Mouse (Mus musculus) adipocyte (in vitro differentiated cells): Measurements from ENCODE around the gene Oprd1.

Experiments used
- DNase-seq: peaks from one replicate; pipeline ENCODE4 v3.0.0-alpha.2; 2016; ENCODE audit warnings: low spot score

Oprd1 gene

DNA sequence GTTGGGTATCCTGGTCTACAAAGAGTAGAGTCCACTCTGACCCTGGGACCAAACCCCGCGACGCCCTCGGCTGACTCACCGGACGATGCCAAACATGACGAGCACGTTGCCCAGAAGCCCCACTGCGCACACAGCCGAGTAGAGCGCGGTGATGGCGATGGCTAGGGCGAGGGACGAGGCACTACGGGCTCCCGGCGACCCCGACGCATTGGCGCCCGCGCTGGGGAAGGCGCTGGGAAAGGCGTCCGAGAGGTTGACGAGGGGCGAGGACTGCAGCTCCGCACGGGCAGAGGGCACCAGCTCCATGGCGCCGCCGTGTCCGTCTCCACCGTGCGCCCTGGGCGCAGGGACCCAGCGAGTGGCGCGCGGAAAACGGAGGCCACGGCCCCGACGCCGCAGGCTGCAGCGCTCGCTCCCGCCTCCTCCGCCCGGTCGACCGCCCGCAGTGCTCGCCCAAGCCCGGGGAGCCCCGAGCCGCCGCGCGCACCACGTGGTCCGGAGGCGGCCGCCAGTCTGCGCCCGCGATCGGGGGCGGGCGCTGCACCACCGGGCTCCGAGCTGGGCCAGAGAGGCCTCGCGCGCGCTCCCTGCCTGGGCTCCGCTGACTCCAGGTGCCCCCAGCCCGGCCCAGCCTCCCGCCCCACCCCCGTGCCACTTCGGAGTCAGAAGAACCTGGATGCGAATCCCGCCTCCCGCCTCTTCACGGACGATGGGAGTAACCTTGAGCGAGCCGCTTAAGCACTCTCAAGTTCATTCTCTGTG is at the start of gene Oprd1:
Gene Oprd1, minus strand, starts transcription at position 407 of the 762 bp plus-strand sequence.
- no peak for DNase-seq

DNA sequence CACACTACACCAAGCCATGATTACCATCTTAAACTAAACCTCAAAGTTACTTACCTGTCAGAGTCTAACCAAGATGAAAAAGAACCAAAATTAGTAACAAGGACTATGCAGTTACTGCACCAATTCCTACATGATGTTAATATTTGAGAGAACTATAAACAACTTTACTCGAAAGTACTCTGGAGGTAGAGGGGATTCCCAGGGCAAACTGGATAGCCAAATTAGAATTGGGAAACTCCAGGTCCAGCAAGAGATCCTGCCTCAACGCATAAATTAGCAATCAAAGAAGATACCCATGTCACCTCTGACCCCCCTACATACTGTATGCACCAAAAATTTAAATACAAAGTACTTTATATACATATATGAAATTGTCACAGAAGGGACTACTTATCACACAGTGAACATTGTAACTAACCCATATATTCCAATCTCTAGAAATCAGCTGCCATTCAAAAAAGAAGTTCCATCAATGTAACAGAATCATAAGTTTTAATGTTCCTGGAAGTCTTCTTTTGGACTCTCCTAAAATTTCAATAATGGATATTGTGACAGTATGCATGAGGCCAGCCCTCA is 43.6 kb upstream of the Oprd1 start:
- DNase-seq, result no peak

DNA sequence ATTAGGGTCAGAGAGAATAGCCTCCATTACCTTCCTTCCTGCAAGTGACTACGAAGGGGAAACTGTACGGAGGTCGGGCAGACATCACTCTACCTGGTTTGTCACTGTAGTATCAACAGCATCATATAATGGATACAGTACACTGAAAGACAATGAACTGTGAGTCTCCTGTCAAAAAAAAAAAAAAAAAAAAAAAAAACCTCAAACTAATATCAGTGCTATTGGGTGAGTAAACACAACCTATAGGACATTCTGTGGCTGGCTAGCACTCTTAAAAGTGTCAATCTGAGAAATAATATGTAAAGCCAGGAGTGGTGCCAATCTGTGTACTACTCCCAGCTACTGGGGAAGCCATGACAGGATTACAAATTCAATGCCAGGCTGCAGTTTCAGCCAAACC is 38.9 kb upstream of the Oprd1 start:
- DNase-seq, result no peak

DNA sequence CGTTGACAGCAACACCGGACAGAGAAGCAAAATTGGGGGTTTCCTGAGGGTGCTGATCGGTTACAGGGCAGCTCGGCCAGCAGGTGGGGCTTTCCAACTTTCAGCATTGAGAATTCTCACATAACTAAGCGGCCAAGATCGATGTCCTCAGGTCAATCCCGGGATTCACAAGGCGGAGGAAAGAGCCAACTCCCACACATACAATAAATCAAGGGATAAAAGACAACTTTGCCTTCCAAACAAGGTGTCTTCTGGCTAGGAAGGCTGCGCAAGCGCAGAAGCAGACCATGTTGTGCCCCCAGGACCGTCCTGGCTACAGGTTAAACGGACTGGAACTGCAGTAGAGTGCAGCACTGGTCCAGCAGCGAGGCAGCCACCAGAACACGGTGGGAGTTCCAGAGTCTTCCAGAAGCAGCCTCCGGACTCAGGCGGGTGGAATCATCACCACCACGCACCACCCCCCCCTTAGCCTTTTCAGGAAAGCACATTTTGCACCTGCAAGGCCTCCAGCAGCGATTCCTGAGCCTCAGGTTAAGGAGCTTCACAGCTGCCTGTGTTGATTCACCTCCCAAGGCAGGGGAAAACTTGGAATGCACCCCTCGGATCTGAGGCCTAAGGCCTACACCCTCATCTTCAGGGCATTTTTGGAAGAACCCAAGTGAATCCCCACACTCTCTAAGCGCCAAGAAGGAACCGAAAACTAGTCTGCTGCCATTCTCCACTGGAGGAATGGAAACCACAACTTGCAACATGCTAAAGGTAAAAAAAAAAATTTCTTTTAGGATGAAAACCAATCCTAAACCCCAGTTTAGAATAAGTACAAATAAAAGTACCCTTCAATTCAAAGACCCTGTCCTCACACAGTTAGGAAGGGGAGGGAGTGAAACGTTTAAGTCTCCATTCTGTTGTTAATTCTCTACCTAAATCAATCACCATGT is 37.7 kb upstream of the Oprd1 start:
- DNase-seq, result no peak

DNA sequence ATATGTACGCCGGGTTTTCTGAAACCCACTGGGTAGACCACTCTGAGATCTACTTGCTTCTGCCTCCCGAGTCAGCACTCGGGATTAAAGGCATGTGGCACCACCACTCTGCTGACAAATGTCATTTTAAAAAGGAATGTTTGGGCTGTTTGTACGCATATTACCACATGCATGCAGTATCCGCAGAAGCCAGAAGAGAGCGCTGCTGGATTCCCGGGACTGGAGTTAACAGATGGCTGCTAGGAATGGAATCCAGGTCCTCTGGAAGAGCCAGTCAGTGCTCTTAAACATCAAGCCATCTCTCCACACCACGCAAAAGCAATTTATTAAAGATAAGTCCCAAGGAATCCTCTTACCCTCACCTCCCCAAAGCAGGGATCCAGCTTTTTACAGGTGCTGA is 36.4 kb upstream of the Oprd1 start:
- DNase-seq, result peak; percentile 18

DNA sequence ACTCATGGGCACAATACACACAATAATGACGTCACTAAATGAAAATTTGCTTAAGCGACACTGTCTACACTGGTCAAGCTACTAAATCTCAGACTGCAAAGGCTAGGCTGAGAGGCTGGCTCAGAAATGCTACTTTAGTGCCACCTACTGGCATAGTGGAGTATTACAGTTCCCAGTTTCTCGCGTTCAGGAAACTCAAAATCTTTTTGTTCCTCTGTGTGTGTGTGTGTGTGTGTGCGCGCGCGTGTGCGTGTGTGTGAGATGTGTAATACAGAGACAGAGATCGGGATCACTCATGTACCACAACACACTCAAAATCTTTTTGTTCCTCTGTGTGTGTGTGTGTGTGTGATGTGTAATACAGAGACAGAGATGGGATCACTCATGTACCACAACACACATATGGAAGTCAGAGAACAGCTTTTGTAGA is 34.4 kb upstream of the Oprd1 start:
- DNase-seq, result peak; percentile 76

DNA sequence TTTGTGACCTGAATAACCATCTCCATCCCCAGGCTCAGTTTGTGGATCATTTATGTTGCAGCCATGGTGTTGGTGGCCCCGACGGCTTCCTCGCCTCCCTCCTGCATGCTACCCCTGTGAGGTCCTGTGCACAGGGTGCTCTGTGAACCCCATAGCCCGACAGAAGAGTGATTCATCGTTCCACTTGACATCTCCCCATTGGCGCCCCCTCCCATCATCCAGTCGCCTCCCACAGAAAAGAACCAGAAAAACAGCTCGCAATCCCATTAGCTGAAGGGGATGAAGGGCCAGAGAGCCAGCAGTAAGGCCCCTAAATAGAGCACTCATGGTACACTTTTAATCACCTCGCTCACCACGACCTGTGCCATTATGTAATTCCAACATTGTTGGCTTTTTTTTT is 32.2 kb upstream of the Oprd1 start:
- no peak for DNase-seq

DNA sequence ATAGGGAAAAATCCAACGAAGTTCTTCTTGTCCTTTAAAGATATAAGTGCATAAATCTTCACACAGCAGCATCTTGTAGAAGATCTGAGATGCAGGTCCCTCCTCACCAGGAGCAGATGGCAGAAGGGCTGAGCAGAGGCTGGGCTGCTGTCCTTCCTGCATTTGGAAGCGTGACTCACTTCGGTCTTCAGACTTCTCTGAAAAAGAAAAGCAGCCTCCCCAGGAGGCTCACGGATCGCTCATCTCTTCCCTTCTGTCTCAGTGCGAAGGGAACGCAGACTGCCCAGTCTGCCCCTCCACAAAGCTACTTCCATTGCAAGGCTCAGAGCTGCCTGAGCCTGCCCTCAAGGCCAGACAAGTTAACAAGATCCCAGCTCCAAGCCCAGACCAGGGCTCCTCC is 26.6 kb upstream of the Oprd1 start:
- no peak for DNase-seq

DNA sequence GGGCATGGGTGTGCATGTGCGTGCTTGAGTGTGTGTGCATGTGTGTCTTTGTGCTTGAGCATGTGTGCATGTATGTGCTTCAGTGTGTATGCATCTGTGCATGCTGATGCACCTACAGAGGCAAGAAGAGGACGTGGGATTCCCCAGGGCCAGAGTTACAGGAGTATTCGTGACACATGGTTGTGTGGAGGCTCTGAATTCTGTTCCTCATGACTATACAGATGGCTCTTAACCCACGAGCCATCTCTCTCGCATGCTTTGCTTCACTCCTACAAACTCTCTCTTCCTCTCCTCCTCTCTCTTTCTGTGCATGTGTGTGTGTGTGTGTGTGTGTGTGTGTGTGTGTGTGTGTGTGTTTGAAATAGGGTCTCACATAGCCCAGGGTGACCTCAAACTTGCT is 25.5 kb upstream of the Oprd1 start:
- DNase-seq, result no peak

DNA sequence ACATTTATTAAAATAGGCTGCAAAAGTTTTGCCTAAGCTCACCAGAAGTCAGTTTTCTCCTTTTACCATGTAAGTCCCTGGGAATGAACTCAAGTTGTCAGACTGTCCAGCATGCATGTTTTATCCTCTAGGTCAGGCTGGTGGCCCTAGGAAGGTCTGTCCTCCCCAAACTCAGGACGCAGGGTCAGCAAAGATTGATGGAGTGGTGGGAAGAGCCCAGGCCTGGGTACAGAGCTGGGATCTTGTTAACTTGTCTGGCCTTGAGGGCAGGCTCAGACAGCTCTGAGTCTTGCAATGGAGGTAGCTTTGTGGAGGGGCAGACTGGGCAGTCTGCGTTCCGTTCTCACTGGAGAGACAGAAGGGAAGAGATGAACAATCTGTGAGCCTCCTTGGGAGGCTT is 25.0 kb upstream of the Oprd1 start:
- no peak for DNase-seq

DNA sequence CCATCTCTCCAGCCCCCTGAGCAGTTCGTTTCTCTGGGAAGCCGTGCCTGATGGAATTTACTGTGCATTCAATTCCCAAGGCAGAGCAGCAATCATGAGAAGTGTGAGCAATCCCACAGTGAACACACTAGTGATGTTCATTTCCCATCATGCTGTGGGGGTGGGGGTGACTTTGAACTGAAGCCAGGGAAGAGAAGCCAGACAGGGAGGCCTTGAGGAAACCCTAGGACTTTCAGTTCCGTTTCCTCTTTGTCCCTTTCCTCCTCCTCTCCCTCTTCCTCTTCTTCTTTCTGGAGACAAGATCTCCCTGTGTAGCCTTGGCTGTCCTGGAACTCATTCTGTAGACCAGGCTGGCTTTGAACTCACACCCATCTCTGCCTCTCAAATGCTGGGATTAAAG is 23.1 kb upstream of the Oprd1 start:
- DNase-seq, result no peak

DNA sequence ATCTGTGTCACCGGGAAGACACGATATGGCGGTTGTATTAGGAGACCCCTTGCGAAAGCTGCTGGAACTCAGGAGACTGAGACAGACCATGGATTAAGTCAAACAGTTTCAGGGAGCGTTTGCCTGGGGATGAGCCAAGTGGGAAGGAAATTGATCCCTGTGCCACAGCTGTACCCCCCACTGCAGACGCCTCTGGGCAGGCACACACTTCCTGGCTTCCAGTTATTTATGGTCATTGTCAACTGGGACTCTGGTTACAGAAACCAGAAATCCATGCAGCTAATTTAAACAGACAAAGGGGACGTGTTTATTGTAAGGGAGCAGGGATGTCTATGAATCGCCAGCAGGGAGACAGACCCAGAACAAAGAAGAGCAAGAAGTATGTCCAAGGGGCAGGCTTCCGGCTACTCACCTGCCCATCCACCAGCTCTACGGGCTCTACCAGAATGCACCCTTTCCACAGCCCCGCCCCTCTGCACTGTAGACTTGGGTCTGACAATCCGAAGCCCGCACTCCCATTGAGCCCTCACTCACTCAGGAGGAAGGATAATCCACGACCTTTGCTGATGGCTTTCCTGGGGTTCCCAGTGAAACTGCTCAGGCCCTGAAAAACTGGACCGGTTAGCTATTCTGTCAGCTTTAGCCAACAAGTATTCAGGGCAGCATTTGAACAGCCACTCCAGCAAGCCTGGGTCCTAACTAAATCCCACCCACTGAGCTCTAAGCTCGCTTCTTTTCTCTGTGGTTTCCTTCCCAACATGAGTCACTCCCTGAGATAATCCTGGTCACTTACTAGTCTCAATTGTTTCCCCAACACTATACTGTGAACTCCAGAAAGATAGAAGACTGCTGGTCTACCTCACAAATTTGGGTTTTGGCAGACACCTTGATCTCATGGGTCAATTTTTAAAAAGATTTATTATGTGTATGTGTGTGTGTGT is 22.3 kb upstream of the Oprd1 start:
- no peak for DNase-seq

DNA sequence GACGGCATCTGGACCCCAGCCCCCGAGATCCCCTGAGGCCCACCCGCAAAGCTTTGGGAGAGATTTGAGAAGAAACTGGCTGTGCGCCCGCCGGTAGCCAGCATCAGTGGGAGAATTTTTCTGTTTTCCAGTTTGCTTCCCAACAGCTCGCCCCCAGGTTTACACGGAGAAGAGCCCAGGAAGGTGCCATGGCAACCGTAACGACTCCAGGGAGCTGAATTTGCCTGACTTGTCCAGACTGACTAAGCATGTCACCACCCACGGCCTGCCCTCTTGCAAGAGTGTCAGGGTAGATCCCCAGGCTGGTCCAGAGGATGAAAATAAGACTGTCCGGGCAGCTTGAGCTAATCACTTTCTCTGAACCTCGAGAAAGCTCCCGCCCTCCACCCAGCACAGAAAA is 21.4 kb upstream of the Oprd1 start:
- DNase-seq, result no peak

DNA sequence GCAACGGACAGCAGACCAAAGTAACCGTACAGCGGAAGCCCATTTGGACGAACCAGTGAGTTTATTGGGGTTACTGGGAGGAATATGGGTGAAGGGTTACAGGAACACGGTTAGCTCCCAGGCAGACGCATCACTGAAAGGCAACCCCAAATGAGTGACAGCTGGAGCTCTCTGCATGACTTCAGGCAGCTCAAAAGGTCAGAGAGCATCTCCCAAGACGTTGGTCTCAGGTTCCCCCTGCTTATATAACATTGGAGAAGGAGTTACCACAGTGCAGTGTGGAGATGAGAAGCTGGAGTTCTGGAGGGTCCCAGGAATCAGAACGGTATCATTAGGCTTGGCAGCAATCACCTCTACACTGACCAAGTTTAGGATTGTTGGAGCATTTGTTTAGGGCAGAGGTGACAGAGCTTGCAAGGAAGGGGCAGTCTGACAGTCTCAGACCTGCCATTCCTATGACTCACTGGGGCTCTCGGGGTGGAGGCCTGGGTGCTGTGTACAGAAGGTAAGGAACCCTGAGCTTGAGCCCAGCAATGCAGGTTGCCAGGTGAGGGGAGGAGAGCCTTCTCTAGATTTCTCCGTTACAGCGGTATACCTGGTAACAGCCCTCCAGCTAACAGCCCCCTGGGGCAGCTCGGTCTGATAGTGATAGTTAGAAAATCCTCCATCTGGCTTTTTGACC is 12.8 kb upstream of the Oprd1 start:
- peak; percentile 17 for DNase-seq

DNA sequence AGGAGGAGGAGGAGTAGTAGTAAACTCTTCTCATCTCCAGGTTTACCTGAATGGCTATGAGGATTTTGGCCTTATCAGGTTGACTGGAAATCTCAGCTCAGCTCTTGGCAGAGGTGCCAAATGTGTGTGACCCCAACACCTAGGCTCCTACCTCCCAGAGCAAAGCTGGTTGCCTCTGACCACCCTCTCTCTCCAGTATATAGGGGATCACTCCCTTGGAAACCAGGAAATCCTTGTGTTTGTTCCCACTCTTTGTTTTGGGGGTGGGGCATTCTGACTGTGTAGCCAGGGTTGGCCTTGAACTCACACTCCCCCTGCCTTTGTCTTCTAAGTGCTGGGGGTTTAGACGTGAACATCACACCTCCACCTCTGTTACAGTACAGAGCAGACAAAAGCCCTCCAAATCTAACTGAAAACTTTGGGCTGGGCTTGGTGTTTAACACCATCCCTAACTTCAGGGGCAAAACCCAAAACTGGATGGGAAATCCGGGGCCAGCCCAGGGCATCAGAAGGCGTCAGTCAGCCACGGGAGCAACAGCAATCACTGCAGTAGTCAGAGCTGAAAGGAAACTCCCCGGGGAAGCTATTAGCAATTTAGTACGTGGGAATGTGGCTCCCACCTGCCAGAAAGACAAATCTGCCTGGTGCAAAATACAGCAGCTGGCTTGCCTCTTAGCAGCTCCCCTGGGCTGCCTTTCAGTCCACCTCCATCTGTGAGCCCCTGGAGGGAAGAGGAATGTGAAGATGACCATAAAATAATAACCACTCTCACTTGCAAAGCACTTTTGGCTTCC is 10.8 kb upstream of the Oprd1 start:
- DNase-seq, result no peak

DNA sequence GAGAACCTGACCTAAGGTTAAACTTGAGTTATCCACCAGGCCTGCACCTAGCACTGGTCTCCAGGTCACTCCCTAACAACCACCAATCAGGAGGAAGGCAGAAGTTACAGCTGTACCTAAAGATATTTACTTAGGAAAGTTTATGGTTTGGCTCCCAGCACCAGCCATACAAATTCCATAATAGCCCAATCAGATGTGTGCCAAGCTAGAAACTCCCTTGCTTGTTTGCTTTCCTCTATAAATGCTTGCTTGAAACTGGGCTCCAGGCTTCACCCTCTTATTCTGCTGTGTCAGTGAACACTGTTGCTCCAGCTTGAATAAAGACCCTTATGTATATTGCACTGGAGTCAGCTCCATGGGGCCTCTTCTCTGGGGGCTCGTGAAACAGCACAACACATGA is 7.4 kb upstream of the Oprd1 start:
- no peak for DNase-seq

DNA sequence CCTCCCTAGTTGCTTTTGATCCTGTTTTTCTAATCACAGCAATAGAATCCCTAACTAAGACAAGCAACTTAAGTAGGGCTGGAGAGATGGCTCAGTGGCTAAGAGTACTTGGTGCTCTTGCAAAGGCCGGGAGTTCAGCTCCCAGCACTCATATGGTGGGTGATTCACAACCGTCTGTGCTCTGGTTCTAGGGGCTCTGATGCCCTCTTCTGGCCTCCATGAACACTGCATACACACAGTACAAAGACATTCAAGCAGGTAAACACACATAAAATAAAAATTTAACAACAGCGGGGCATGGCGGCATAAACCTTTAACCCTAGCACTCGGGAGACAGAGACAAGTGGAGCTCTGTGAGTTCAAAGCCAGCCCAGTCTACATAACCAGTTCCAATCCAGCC is 1.9 kb upstream of the Oprd1 start:
- DNase-seq, result no peak

DNA sequence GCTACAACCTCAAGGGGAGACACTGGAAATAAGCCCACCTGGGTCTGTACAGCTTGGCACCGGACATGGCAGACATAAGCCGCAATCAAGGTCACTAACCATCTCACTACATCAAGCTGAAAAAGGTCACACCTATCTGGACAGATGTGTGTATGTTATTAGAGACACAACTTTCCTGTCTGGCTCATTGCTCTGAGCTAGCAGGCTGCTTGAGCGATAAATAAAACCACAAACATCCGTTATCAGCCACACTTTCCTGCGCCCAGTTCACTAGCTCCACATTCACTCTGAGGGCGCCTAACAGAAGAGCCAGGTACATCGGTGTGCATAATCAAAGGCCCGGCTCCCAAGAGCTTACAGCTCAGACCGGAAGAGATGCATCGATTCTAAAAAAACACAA is 806 bp upstream of the Oprd1 start:
- no peak for DNase-seq

DNA sequence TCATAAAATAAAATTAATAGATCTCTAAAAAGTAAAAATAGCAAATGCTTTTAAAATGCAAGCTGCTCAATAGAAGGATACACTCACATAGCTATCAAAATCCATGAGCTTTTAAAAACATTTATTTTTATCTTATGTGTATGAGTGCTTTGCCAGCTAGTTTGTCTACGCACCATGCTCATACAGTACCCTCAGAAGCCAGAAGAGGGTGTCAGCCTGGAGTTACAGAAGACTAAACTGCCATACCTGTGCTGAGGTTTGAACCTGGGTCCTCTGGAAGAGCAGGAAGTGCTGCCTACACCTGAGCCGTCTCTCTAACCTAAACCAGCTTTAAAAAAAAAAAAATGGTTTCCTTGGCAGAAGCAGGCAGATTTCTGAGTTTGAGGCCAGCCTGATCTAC is 5.6 kb downstream of the Oprd1 start:
- no peak for DNase-seq

DNA sequence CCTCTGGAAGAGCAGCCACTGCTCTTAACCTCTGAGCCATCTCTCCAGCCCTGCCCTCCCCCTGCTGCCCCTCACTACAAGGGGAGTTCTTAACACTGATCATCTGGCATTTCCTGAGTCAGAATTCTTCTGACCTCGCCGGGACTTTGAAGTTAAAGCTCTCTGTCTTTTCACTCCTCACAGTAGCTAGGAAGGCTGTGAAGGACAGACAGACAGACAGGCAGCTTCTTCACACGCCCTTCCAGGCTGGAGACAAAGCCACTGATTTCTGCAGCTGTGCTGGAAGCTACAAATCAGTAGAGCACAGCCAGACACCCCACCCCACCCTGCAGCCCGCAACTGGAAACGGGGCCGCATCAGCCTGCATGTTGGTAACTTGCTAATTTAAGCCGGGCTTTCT is 7.3 kb downstream of the Oprd1 start:
- DNase-seq, result no peak
